Mouse (Mus musculus): ENCODE measurements around the gene Prkcg.

Gene Prkcg

DNA sequence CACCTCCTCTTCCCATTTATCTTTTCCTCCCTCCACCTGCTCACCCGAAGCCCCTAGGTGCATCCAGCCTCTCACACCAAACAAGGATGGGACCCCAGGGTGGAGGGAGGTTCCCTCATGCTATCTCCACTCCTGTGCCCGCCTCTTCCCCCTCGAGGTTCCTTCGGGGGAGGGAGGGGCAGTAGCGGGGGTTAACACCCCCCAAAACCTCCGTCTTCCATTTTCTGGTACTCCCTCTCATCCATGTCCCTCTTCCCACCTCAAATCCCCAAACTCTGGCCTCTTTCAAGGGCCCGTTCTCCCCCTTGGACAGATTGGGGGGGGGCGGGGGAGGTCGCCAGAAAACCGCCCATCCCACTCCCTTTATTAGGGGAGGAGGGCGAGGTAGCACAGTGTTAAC is 78.6 kb downstream of the Prkcg start:
- DNase-seq: no peak

DNA sequence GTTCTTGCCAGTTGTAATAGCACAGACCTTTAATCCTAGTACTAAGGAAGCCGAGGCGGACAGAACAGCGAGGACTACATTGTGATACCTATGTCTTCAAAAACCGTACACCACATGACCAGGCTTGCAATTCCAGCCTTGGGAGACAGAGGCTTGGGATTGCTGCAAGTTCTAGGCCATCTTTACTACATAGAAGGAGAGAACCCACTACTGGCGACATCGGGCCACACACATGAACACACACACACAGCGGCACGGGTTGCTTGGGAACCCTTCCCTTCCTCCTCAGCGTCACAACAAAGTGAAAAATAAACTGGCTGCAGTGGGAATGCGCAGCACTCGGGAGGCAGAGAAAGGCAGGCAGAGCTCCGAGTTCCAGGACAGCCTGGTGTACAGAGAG is 79.3 kb downstream of the Prkcg start:
- peak in 1 of 2 experiments; percentile 6 for DNase-seq

DNA sequence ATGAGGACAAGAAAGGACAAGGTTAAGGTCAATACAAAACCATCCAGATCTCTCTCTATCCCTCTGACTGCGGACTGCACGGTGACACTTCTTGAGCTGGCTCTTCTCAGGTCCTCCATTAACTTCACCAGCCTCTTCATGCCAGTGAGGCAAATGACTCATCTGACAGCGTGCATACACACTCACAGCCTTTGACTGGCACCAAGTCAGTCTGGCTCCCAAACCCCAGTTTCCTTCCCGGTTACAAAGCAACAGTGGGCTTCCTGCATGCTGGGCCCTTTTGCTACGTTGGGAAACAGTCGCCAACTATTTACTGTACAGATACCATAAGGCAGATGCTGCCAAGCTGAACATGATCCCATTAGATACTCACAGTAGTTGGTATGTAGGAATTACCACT is 80.2 kb downstream of the Prkcg start:
- no peak for DNase-seq

DNA sequence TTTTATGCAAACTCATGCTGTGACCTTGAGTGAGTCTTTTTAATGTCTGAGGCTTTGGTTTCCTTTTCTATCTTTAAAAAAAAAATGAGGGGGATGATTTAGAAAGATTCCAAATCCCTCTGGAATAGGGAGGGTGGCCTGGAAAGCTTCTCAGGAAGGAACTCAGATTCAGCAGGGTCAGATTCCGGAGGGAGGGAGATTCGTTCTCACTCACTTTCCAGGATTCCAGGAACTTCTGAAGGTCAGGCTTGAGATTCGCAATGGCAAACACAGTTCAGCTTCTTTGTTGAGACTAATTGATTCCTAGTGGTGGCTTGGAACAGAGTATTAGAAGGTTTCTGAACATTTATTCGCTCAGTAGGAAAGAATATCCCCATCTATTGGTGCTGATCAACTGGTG is 81.4 kb downstream of the Prkcg start:
- peak in 1 of 2 experiments; percentile 8 for DNase-seq

DNA sequence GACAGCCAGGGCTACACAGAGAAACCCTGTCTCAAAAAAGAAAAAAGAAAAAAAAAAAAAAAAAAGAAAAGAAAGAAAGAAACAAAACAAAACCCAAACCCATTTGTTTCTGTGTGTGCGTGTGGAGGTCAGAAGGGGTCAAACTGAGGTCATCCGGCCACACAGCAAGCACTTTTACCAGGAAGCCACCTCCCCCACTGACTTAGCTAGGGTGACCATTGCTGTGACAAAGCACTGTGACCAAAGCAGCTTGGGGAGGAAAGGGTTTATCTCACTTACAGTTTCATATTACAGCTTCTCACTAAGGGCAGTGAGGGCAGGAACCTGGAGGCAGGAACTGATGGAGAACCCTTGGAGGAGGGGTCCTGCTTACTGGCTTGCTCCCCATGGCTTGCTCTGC is 83.4 kb downstream of the Prkcg start:
- no peak for DNase-seq

DNA sequence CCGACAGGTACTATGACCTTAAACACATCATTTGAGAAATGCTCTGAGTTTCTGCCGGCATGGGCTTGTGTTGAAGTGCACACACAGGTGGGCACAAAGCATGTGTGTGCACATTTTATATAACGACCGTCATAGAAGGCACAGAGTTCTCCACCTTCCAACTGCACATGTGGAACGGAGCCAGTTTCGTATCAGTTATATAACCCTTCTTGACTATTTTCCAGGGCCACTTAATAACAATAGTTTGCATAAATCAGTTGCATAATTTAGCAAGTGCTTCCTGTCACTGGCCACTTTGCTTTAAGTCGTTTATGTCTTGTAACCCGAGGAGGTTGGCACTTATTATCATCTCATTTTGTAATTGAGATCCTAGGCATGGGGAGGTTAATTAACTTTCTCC is 84.8 kb downstream of the Prkcg start:
- no peak for DNase-seq

DNA sequence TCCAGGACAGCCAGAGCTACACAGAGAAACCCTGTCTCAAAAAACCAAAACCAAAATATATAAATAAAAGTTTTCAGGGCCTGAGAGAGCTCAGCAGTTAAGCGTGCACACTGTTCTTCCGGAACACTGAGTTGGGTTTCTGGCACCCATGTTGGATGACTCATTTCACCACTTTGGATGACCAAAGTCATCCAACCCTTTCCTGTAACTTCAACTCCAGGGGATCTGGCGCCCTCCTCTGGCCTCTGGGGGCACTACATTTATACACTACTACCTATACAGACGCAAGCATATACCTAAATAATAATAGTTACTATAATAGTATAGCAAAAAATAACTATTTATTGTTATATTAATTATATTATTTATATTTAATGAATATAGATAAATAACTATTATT is 87.9 kb downstream of the Prkcg start:
- peak; percentile 75 to 78 for DNase-seq

Data from kidney, postnatal 4 days (tissue).